Mouse (Mus musculus) monocyte, adult 2 months (primary cell): ENCODE data around the gene Hpse2.

Experiments used
- DNase-seq, 2 experiments: peaks; one replicate each; pipeline ENCODE4 v3.0.0; 2022; ENCODE audit warnings: low spot score in 2 of 2, low read depth in 1 of 2

The Hpse2 gene

GRCm38 (mm10) chr19:42973740-42974139 lies 414.4 kb downstream of the Hpse2 start:
- no peak for DNase-seq

- DNase-seq, result no peak
Measured at GRCm38 (mm10) chr19:42965171-42965570, 423.0 kb downstream of the Hpse2 start.

- DNase-seq, result no peak
Measured at GRCm38 (mm10) chr19:42948114-42948636, 440.0 kb downstream of the Hpse2 start.

- DNase-seq, result no peak
Measured at GRCm38 (mm10) chr19:42937544-42937943, 450.6 kb downstream of the Hpse2 start.

GRCm38 (mm10) chr19:42936661-42937193 lies 451.4 kb downstream of the Hpse2 start:
- no peak for DNase-seq

GRCm38 (mm10) chr19:42929702-42930101 lies 458.5 kb downstream of the Hpse2 start:
- DNase-seq, result no peak

GRCm38 (mm10) chr19:42928271-42928670 lies 459.9 kb downstream of the Hpse2 start:
- no peak for DNase-seq

- DNase-seq, result no peak
Measured at GRCm38 (mm10) chr19:42922610-42923009, 465.5 kb downstream of the Hpse2 start.

GRCm38 (mm10) chr19:42913703-42914102 lies 474.5 kb downstream of the Hpse2 start:
- no peak for DNase-seq

GRCm38 (mm10) chr19:42909719-42910118 lies 478.4 kb downstream of the Hpse2 start:
- DNase-seq, result no peak

GRCm38 (mm10) chr19:42908553-42908952 lies 479.6 kb downstream of the Hpse2 start:
- DNase-seq, result no peak

- DNase-seq, result no peak
Measured at GRCm38 (mm10) chr19:42906328-42906727, 481.8 kb downstream of the Hpse2 start.

- DNase-seq, result no peak
Measured at GRCm38 (mm10) chr19:42904726-42905125, 483.4 kb downstream of the Hpse2 start.

- no peak for DNase-seq
Measured at GRCm38 (mm10) chr19:42904240-42904639, 483.9 kb downstream of the Hpse2 start.

- no peak for DNase-seq
Measured at GRCm38 (mm10) chr19:42903840-42904239, 484.3 kb downstream of the Hpse2 start.

GRCm38 (mm10) chr19:42902410-42903021 lies 485.6 kb downstream of the Hpse2 start:
- no peak for DNase-seq

- DNase-seq, result no peak
Measured at GRCm38 (mm10) chr19:42891599-42891998, 496.6 kb downstream of the Hpse2 start.

GRCm38 (mm10) chr19:42877653-42878052 lies 510.5 kb downstream of the Hpse2 start:
- DNase-seq, result no peak

- no peak for DNase-seq
Measured at GRCm38 (mm10) chr19:42876563-42876962, 511.6 kb downstream of the Hpse2 start.

- no peak for DNase-seq
Measured at GRCm38 (mm10) chr19:42869663-42870530, 518.3 kb downstream of the Hpse2 start.

GRCm38 (mm10) chr19:42868958-42869662 lies 519.0 kb downstream of the Hpse2 start:
- DNase-seq, result no peak
